Mouse (Mus musculus): ENCODE measurements at regions not wholly inside any gene's neighbourhood (a gene's known extent, or its start where the extent isn't known, plus 50 kb on each side); places are given as distances from the start of the nearest gene placed in this dataset.
A peak's percentile ranks its signal among the peaks of the same experiment; 100 is the strongest.

GRCm38 (mm10) chr16:91160679-91161078, 64.6 kb upstream of the Olig2 start:
- TF ChIP-seq EP300 (IDR thresholded peaks at IDR 0.05; ENCODE audit: low read depth) (no peak), CTCF (IDR thresholded peaks at IDR 0.05; ENCODE audit: low read depth) (peak; percentile 58)
